In genomic region chr7:29372123-29372522, GRCm38 (mm10) we compare ENCODE assay signal across 25 mouse cellular contexts.
"Had no signal": no experiment of that assay in that cellular context is flagged by ENCODE, and none has a peak within 500 bp of the region (broad histone marks: within the 10 kb centered on the region; RNA-seq: fewer than 3 reads in every experiment).

No protein-coding gene starts in this region.

- H3K4me3 ChIP-seq: kidney, embryonic 15.5 days; left cerebral cortex, adult 2 months; limb, embryonic 12.5 days; limb, embryonic 15.5 days; lung, embryonic 15.5 days; midbrain, embryonic 10.5 days; neural tube, embryonic 12.5 days; neural tube, embryonic 15.5 days had no signal

- H3K4me2 ChIP-seq: kidney, embryonic 15.5 days; limb, embryonic 12.5 days; limb, embryonic 15.5 days; lung, embryonic 15.5 days; neural tube, embryonic 12.5 days; neural tube, embryonic 15.5 days had no signal

- H3K4me1 ChIP-seq: kidney, embryonic 15.5 days; lung, embryonic 15.5 days had no signal

- H3K27me3 ChIP-seq: kidney, embryonic 15.5 days; limb, embryonic 12.5 days; limb, embryonic 15.5 days; lung, embryonic 15.5 days; neural tube, embryonic 12.5 days; neural tube, embryonic 15.5 days had no signal

- DNase-seq: kidney, adult 11 months; kidney, adult 8-10 months; kidney, postnatal 10 days; kidney, postnatal 36 days; layer of hippocampus, postnatal 36 days; lung, adult 18-20 months; lung, postnatal 10 days; lung, postnatal 36 days; midbrain, embryonic 14.5 days; right cerebral cortex, adult 18-20 months; right cerebral cortex, postnatal 14 days; right cerebral cortex, postnatal 4 days; thymus, adult 2 months; thymus, postnatal 14 days; thymus, postnatal 4 days had no signal

- H3K9ac ChIP-seq: kidney, embryonic 15.5 days; limb, embryonic 12.5 days; limb, embryonic 15.5 days; liver, embryonic 14.5 days; lung, embryonic 15.5 days; neural tube, embryonic 12.5 days; neural tube, embryonic 15.5 days had no signal

- H3K27ac ChIP-seq: kidney, embryonic 15.5 days; left cerebral cortex, adult 2 months; limb, embryonic 12.5 days; limb, embryonic 15.5 days; liver, embryonic 14.5 days; lung, embryonic 15.5 days; midbrain, embryonic 10.5 days; neural tube, embryonic 12.5 days; neural tube, embryonic 15.5 days; stomach, postnatal 0 days had no signal

- H3K9me3 ChIP-seq: kidney, embryonic 15.5 days; limb, embryonic 12.5 days; limb, embryonic 15.5 days; lung, embryonic 15.5 days; midbrain, embryonic 10.5 days; neural tube, embryonic 12.5 days; neural tube, embryonic 15.5 days had no signal
